Comparison of ENCODE assay signal across 10 mouse cellular contexts in the genomic region with DNA sequence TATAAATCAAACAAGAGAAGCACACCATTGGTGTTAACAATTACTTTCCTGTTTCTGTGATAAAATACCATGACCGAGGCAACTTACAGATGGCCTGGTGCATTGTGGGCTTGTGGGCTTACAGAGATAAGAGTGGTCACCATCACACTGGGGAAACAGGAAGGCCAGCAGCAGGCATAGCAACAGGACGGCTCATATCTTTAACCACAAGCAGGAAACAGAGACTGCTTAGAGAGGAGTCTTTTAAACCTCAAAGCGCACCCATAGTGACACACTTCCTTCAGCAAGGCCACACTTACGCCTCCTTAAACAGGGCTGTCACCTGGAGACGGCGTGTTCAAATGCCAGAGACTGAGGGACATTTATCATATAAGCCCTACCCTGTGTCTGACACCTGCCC.
DNase-seq lines count a peak whose midpoint lies in the region; ATAC-seq lines count a peak whose summit lies in the region.
"Had no signal": no experiment of that assay in that cellular context is flagged by ENCODE, and none has a peak within 500 bp of the region (broad histone marks: within the 10 kb centered on the region; RNA-seq: fewer than 3 reads in every experiment).

No protein-coding gene starts in this region.

- peaks cover 41% of the 10 kb centered on the region for H3K36me3 ChIP-seq in heart, embryonic 13.5 days
- H3K36me3 ChIP-seq in liver, embryonic 15.5 days (replicated peaks), result no peaks in the 10 kb centered on the region
- H3K36me3 ChIP-seq in forebrain, embryonic 13.5 days (ENCODE audit: poor library complexity, severe bottlenecking), result peaks cover 50% of the 10 kb centered on the region

- H3K27ac ChIP-seq in heart, embryonic 13.5 days (replicated peaks), result peak overlapping the region; percentile 75
- H3K27ac ChIP-seq in liver, embryonic 15.5 days (replicated peaks), result no peak overlapping the region; the same call in 1 of the 2 replicates
- no peak overlapping the region for H3K27ac ChIP-seq in forebrain, embryonic 13.5 days
- H3K27ac ChIP-seq: limb, embryonic 13.5 days had no signal

- no peaks in the 10 kb centered on the region for H3K9me3 ChIP-seq in heart, embryonic 13.5 days
- no peaks in the 10 kb centered on the region for H3K9me3 ChIP-seq in liver, embryonic 15.5 days (replicated peaks)
- H3K9me3 ChIP-seq in forebrain, embryonic 13.5 days (replicated peaks), result no peaks in the 10 kb centered on the region
- H3K9me3 ChIP-seq: limb, embryonic 13.5 days had no signal

- no peak overlapping the region for H3K4me3 ChIP-seq in heart, embryonic 13.5 days
- no peak overlapping the region for H3K4me3 ChIP-seq in liver, embryonic 15.5 days (replicated peaks)
- no peak overlapping the region for H3K4me3 ChIP-seq in forebrain, embryonic 13.5 days
- H3K4me3 ChIP-seq: limb, embryonic 13.5 days had no signal

- 24% methylated on average over 6 of the region's 6 CpGs for WGBS in heart, embryonic 13.5 days
- WGBS in liver, embryonic 15.5 days (ENCODE audit: insufficient replicate concordance), result 7% methylated on average over 6 of the region's 6 CpGs
- WGBS in forebrain, embryonic 13.5 days, result 89% methylated on average over 6 of the region's 6 CpGs

- H3K27me3 ChIP-seq in heart, embryonic 13.5 days (replicated peaks), result no peaks in the 10 kb centered on the region
- peaks cover 31% of the 10 kb centered on the region for H3K27me3 ChIP-seq in liver, embryonic 15.5 days
- H3K27me3 ChIP-seq in forebrain, embryonic 13.5 days, result no peaks in the 10 kb centered on the region
- H3K27me3 ChIP-seq: limb, embryonic 13.5 days had no signal

- peaks cover 74% of the 10 kb centered on the region for H3K4me1 ChIP-seq in heart, embryonic 13.5 days
- H3K4me1 ChIP-seq in liver, embryonic 15.5 days (replicated peaks), result peaks cover 27% of the 10 kb centered on the region
- peaks cover 7% of the 10 kb centered on the region for H3K4me1 ChIP-seq in forebrain, embryonic 13.5 days

- intact Hi-C loops in heart, postnatal 10 days (cut with DNase I), result loop anchor here (5.0 kb wide), 1 partner anchor 57 kb away; no protein-coding TSS in a partner anchor

- DNase-seq in heart, postnatal 10 days, result no peak
- peak; percentile 28 for DNase-seq in thymus, postnatal 4 days
- no peak for DNase-seq in thymus, postnatal 36 days
- DNase-seq in urinary bladder, adult 2 months (ENCODE audit: low spot score), result no peak
- no peak for DNase-seq in adrenal gland, postnatal 36 days
- DNase-seq: kidney, adult 9 months had no signal

- no peak overlapping the region for H3K4me2 ChIP-seq in heart, embryonic 13.5 days
- no peak overlapping the region; the same call in 1 of the 2 replicates for H3K4me2 ChIP-seq in liver, embryonic 15.5 days
- H3K4me2 ChIP-seq in forebrain, embryonic 13.5 days, result no peak overlapping the region
- H3K4me2 ChIP-seq: limb, embryonic 13.5 days had no signal

- ATAC-seq in heart, embryonic 13.5 days (ENCODE audit: extremely low read depth, insufficient number of reproducible peaks, low FRiP score, low TSS enrichment), result peak; percentile 57; the same call in 1 of the 2 replicates
- ATAC-seq in liver, embryonic 15.5 days (ENCODE audit: insufficient read depth), result peak; percentile 64
- no peak for ATAC-seq in forebrain, embryonic 13.5 days

- H3K9ac ChIP-seq in heart, embryonic 13.5 days, result no peak overlapping the region
- no peak overlapping the region for H3K9ac ChIP-seq in liver, embryonic 15.5 days
- H3K9ac ChIP-seq in forebrain, embryonic 13.5 days, result no peak overlapping the region
- H3K9ac ChIP-seq: limb, embryonic 13.5 days had no signal
